Mouse (Mus musculus): ENCODE measurements at regions not wholly inside any gene's neighbourhood (a gene's known extent, or its start where the extent isn't known, plus 50 kb on each side); places are given as distances from the start of the nearest gene placed in this dataset.

- TF ChIP-seq CTCF (conservative IDR thresholded peaks at IDR 0.05; ENCODE audit: low read length), result no peak
- no peak for TF ChIP-seq POU5F1 (IDR thresholded peaks at IDR 0.05; ENCODE audit: borderline replicate concordance, low read length)
Measured at GRCm38 (mm10) chr10:70380041-70380651, 60.1 kb upstream of the Fam13c start.
